Mouse (Mus musculus): ENCODE results near the gene Nlgn2. TPM values are rescaled to one million over a fixed set of nuclear protein-coding genes. Genes with fewer than 3 reads are reported as not detected.

Nlgn2 gene
- polyA plus RNA-seq, 1 experiment from 2014 or later = 13.1 TPM

- H3K27me3 ChIP-seq = peaks cover 33% of the 10 kb centered on the region
Observed at GRCm38 (mm10) chr11:69781828-69782227, 55.8 kb downstream of the Nlgn2 start.

GRCm38 (mm10) chr11:69778985-69779384 is 58.6 kb downstream of the Nlgn2 start:
- H3K36me3 ChIP-seq = peaks cover 13% of the 10 kb centered on the region
- no peak overlapping the region for H3K27ac ChIP-seq
- H3K4me2 ChIP-seq (replicated peaks) = 0 out of 2 replicates have a peak overlapping the region, but pooled peaks have one; percentile 5
- H3K9ac ChIP-seq = no peak overlapping the region
- ATAC-seq (ENCODE audit: insufficient number of reproducible peaks, insufficient read depth, low FRiP score, low TSS enrichment) = no peak
- peaks cover 12% of the 10 kb centered on the region for H3K4me1 ChIP-seq
- peaks cover 45% of the 10 kb centered on the region for H3K27me3 ChIP-seq
- no peaks in the 10 kb centered on the region for H3K9me3 ChIP-seq
- 40% methylated on average over 7 of the region's 7 CpGs for WGBS
- H3K4me3 ChIP-seq = no peak overlapping the region

More at GRCm38 (mm10) chr11:69781828-69782227, 55.8 kb downstream of the Nlgn2 start:
- no peak for ATAC-seq (ENCODE audit: insufficient number of reproducible peaks, insufficient read depth, low FRiP score, low TSS enrichment)
- Histone ChIP-seq H3K9me3 (no peaks in the 10 kb centered on the region), H3K4me1 (peaks cover 12% of the 10 kb centered on the region), H3K36me3 (peaks cover 2% of the 10 kb centered on the region), H3K4me2 (replicated peaks) (no peak overlapping the region), H3K27ac (no peak overlapping the region), H3K4me3 (no peak overlapping the region), H3K9ac (no peak overlapping the region)
- WGBS = 30% methylated on average over 4 of the region's 4 CpGs

DNA sequence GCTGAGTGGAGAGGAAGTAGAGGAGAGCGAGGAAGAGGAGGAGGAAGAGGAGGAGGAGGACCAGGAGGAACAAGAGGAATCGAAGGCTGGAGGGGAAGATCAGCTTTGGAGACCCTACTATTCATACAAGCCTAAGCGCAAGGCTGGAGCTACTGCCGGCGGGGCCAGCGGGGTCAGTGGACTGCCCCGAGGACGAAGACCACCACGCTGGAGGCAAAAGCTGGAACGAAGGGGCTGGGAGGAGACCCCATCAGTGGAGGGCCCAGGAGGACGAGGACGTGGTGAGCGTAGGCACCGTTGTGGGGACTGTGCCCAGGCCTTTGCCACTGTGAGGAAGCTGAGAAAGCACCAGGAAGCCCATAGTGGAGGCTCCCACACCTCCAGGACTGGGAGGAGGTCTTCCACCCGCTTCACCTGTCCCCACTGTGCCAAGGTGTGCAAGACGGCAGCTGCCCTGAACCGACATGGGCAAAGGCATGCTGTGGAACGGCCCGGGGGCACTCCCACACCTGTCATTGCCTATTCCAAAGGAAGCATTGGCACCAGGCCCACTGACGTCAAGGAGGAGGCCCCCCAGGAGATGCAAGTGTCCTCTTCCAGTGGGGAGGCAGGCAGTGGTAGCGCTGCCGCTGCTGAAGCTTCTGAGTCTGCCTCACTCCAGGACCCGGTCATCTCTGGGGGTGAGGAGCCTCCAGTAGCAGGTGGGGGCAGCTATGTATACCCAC is 59.2 kb downstream of the Nlgn2 start:
- peaks cover 13% of the 10 kb centered on the region for H3K36me3 ChIP-seq
- peak; percentile 12; the same call in 1 of the 2 replicates for ATAC-seq (ENCODE audit: insufficient number of reproducible peaks, insufficient read depth, low FRiP score, low TSS enrichment)
- H3K27ac ChIP-seq = no peak overlapping the region
- 65% methylated on average over 23 of the region's 23 CpGs for WGBS
- no peaks in the 10 kb centered on the region for H3K9me3 ChIP-seq
- no peak overlapping the region for H3K4me2 ChIP-seq (replicated peaks)
- no peak overlapping the region for H3K9ac ChIP-seq
- peaks cover 45% of the 10 kb centered on the region for H3K27me3 ChIP-seq
- H3K4me3 ChIP-seq = no peak overlapping the region
- peaks cover 12% of the 10 kb centered on the region for H3K4me1 ChIP-seq

- Histone ChIP-seq H3K27ac (no peak overlapping the region), H3K4me2 (replicated peaks) (no peak overlapping the region), H3K27me3 (peaks cover 45% of the 10 kb centered on the region), H3K4me1 (peaks cover 12% of the 10 kb centered on the region), H3K4me3 (no peak overlapping the region), H3K9ac (no peak overlapping the region), H3K9me3 (no peaks in the 10 kb centered on the region), H3K36me3 (peaks cover 13% of the 10 kb centered on the region)
- 60% methylated on average over 26 of the region's 26 CpGs for WGBS
- no peak for ATAC-seq (ENCODE audit: insufficient number of reproducible peaks, insufficient read depth, low FRiP score, low TSS enrichment)
Observed at GRCm38 (mm10) chr11:69777504-69778257, 59.9 kb downstream of the Nlgn2 start.

DNA sequence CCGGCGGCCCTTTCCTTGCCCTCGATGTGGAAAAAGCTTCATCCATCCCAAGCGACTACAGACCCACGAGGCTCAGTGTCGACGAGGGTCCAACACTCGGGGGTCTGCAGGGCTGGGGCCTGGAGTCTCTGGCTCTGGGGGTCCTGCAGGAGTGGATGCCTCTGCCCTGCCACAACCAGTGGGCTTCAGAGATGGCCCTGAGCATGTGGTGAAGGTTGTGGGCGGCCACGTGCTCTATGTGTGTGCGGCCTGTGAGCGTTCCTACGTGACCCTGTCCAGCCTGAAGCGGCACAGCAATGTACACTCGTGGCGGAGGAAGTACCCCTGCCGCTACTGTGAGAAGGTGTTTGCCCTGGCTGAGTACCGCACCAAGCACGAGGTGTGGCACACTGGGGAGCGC is 61.1 kb downstream of the Nlgn2 start:
- peaks cover 13% of the 10 kb centered on the region for H3K36me3 ChIP-seq
- WGBS = 84% methylated on average over 20 of the region's 20 CpGs
- H3K27me3 ChIP-seq = peaks cover 40% of the 10 kb centered on the region
- no peaks in the 10 kb centered on the region for H3K9me3 ChIP-seq
- no peak overlapping the region for H3K4me2 ChIP-seq (replicated peaks)
- H3K4me3 ChIP-seq = no peak overlapping the region
- H3K27ac ChIP-seq = no peak overlapping the region
- peaks cover 12% of the 10 kb centered on the region for H3K4me1 ChIP-seq
- no peak for ATAC-seq (ENCODE audit: insufficient number of reproducible peaks, insufficient read depth, low FRiP score, low TSS enrichment)
- 0 out of 2 replicates have a peak overlapping the region, but pooled peaks have one; percentile 10 for H3K9ac ChIP-seq

- H3K27me3 ChIP-seq = peaks cover 40% of the 10 kb centered on the region
- H3K36me3 ChIP-seq = peaks cover 13% of the 10 kb centered on the region
- H3K9ac ChIP-seq = 0 out of 2 replicates have a peak overlapping the region, but pooled peaks have one; percentile 10
- H3K4me3 ChIP-seq = no peak overlapping the region
- H3K9me3 ChIP-seq = no peaks in the 10 kb centered on the region
- no peak overlapping the region for H3K27ac ChIP-seq
- no peak overlapping the region for H3K4me2 ChIP-seq (replicated peaks)
- no peak for ATAC-seq (ENCODE audit: insufficient number of reproducible peaks, insufficient read depth, low FRiP score, low TSS enrichment)
- WGBS = 71% methylated on average over 10 of the region's 10 CpGs
- peaks cover 12% of the 10 kb centered on the region for H3K4me1 ChIP-seq
Observed at GRCm38 (mm10) chr11:69775716-69776115, 61.9 kb downstream of the Nlgn2 start.

- 58% methylated on average over 5 of the region's 5 CpGs for whole genome bisulfite sequencing
Observed at GRCm38 (mm10) chr11:69774961-69775360, 62.6 kb downstream of the Nlgn2 start.

More at GRCm38 (mm10) chr11:69774961-69775360, 62.6 kb downstream of the Nlgn2 start:
- no peak overlapping the region for H3K9ac ChIP-seq
- ATAC-seq (ENCODE audit: insufficient number of reproducible peaks, insufficient read depth, low FRiP score, low TSS enrichment) = no peak
- peaks cover 40% of the 10 kb centered on the region for H3K27me3 ChIP-seq
- H3K4me3 ChIP-seq = no peak overlapping the region
- H3K9me3 ChIP-seq = no peaks in the 10 kb centered on the region
- H3K27ac ChIP-seq = no peak overlapping the region
- no peak overlapping the region for H3K4me2 ChIP-seq (replicated peaks)
- peaks cover 12% of the 10 kb centered on the region for H3K4me1 ChIP-seq
- peaks cover 13% of the 10 kb centered on the region for H3K36me3 ChIP-seq

Small RNA genes within 50 kb of the gene (microRNA-seq; reads per million reads assigned to microRNA genes)
- not detected for gene Mir6924

Other genes with a start within 250 kb of the Nlgn2 start
- gene Atp1b2, start 231.8 kb downstream of the Nlgn2 start, polyA plus RNA-seq (2016; fragmentation: Nextera tagmentation; extraction: Ambion mirVana) = 4.2 and 5.3 TPM in 2 replicates
- not detected in 2 replicates for gene Shbg, start 219.9 kb downstream of the Nlgn2 start, polyA plus RNA-seq (2016; fragmentation: Nextera tagmentation; extraction: Ambion mirVana)
- 25.4 and 25.8 TPM in 2 replicates for gene Sat2, start 215.8 kb downstream of the Nlgn2 start, polyA plus RNA-seq (2016; fragmentation: Nextera tagmentation; extraction: Ambion mirVana)
- gene Fxr2, start 204.8 kb downstream of the Nlgn2 start, polyA plus RNA-seq (2016; fragmentation: Nextera tagmentation; extraction: Ambion mirVana) = 52.2 and 58.4 TPM in 2 replicates
- 0.36 TPM in 1 of 2 replicates, not detected in the other for gene Sox15, start 182.5 kb downstream of the Nlgn2 start, polyA plus RNA-seq (2016; fragmentation: Nextera tagmentation; extraction: Ambion mirVana)
- gene Mpdu1, start 175.1 kb downstream of the Nlgn2 start, polyA plus RNA-seq (2016; fragmentation: Nextera tagmentation; extraction: Ambion mirVana) = 63.3 and 67.9 TPM in 2 replicates
- gene Cd68, start 171.6 kb downstream of the Nlgn2 start, polyA plus RNA-seq (2016; fragmentation: Nextera tagmentation; extraction: Ambion mirVana) = 8.0 and 8.5 TPM in 2 replicates
- 561 and 632 TPM in 2 replicates for gene Eif4a1, start 165.4 kb downstream of the Nlgn2 start, polyA plus RNA-seq (2016; fragmentation: Nextera tagmentation; extraction: Ambion mirVana)
- 134 and 147 TPM in 2 replicates for gene Senp3, start 155.7 kb downstream of the Nlgn2 start, polyA plus RNA-seq (2016; fragmentation: Nextera tagmentation; extraction: Ambion mirVana)
- gene Tnfsf13, start 152.0 kb downstream of the Nlgn2 start, polyA plus RNA-seq (2016; fragmentation: Nextera tagmentation; extraction: Ambion mirVana) = 0.50 TPM in 2 replicates
- gene Tnfsf12, start 141.9 kb downstream of the Nlgn2 start, polyA plus RNA-seq (2016; fragmentation: Nextera tagmentation; extraction: Ambion mirVana) = 3.1 and 3.9 TPM in 2 replicates
- 2.5 and 3.5 TPM in 2 replicates for gene Tnfsfm13, start 141.7 kb downstream of the Nlgn2 start, polyA plus RNA-seq (2016; fragmentation: Nextera tagmentation; extraction: Ambion mirVana)
- gene Polr2a, start 79.1 kb downstream of the Nlgn2 start, polyA plus RNA-seq (2016; fragmentation: Nextera tagmentation; extraction: Ambion mirVana) = 27.9 and 32.7 TPM in 2 replicates
- not detected in 2 replicates for gene Slc35g3, start 75.8 kb downstream of the Nlgn2 start, polyA plus RNA-seq (2016; fragmentation: Nextera tagmentation; extraction: Ambion mirVana)
- 2.1 and 2.4 TPM in 2 replicates for gene Zbtb4, start 71.9 kb downstream of the Nlgn2 start, polyA plus RNA-seq (2016; fragmentation: Nextera tagmentation; extraction: Ambion mirVana)
- 11.1 and 11.9 TPM in 2 replicates for gene Chrnb1, start 41.8 kb downstream of the Nlgn2 start, polyA plus RNA-seq (2016; fragmentation: Nextera tagmentation; extraction: Ambion mirVana)
- gene Fgf11, start 35.9 kb downstream of the Nlgn2 start, polyA plus RNA-seq (2016; fragmentation: Nextera tagmentation; extraction: Ambion mirVana) = 1.7 and 2.2 TPM in 2 replicates
- gene Tmem102, start 32.2 kb downstream of the Nlgn2 start, polyA plus RNA-seq (2016; fragmentation: Nextera tagmentation; extraction: Ambion mirVana) = 2.9 and 3.0 TPM in 2 replicates
- not detected in 2 replicates for gene Gm39566, start 22.5 kb downstream of the Nlgn2 start, polyA plus RNA-seq (2016; fragmentation: Nextera tagmentation; extraction: Ambion mirVana)
- gene Spem2, start 19.3 kb downstream of the Nlgn2 start, polyA plus RNA-seq (2016; fragmentation: Nextera tagmentation; extraction: Ambion mirVana) = not detected in 2 replicates
- 0.29 and 0.58 TPM in 2 replicates for gene Spem1, start 15.6 kb downstream of the Nlgn2 start, polyA plus RNA-seq (2016; fragmentation: Nextera tagmentation; extraction: Ambion mirVana)
- gene Tmem256, start 730 bp upstream of the Nlgn2 start, polyA plus RNA-seq (2016; fragmentation: Nextera tagmentation; extraction: Ambion mirVana) = 351 and 399 TPM in 2 replicates
- gene Plscr3, start 8.6 kb upstream of the Nlgn2 start, polyA plus RNA-seq (2016; fragmentation: Nextera tagmentation; extraction: Ambion mirVana) = 122 and 127 TPM in 2 replicates
- gene Tnk1, start 20.9 kb upstream of the Nlgn2 start, polyA plus RNA-seq (2016; fragmentation: Nextera tagmentation; extraction: Ambion mirVana) = 2.4 and 2.5 TPM in 2 replicates
- not detected in 2 replicates for gene Tmem95, start 40.2 kb upstream of the Nlgn2 start, polyA plus RNA-seq (2016; fragmentation: Nextera tagmentation; extraction: Ambion mirVana)
- gene Kctd11, start 43.6 kb upstream of the Nlgn2 start, polyA plus RNA-seq (2016; fragmentation: Nextera tagmentation; extraction: Ambion mirVana) = 2.9 and 3.0 TPM in 2 replicates
- 0.83 and 1.3 TPM in 2 replicates for gene Acap1, start 57.8 kb upstream of the Nlgn2 start, polyA plus RNA-seq (2016; fragmentation: Nextera tagmentation; extraction: Ambion mirVana)
- gene 2810408A11Rik, start 63.2 kb upstream of the Nlgn2 start, polyA plus RNA-seq (2016; fragmentation: Nextera tagmentation; extraction: Ambion mirVana) = 21.4 and 23.6 TPM in 2 replicates
- gene Neurl4, start 63.3 kb upstream of the Nlgn2 start, polyA plus RNA-seq (2016; fragmentation: Nextera tagmentation; extraction: Ambion mirVana) = 14.2 and 15.9 TPM in 2 replicates
- 84.8 and 92.0 TPM in 2 replicates for gene Gps2, start 76.1 kb upstream of the Nlgn2 start, polyA plus RNA-seq (2016; fragmentation: Nextera tagmentation; extraction: Ambion mirVana)
- gene Eif5a, start 84.2 kb upstream of the Nlgn2 start, polyA plus RNA-seq (2016; fragmentation: Nextera tagmentation; extraction: Ambion mirVana) = 1,661 and 1,669 TPM in 2 replicates
- gene Ybx2, start 98.0 kb upstream of the Nlgn2 start, polyA plus RNA-seq (2016; fragmentation: Nextera tagmentation; extraction: Ambion mirVana) = 10.7 and 11.4 TPM in 2 replicates
- gene Slc2a4, start 110.4 kb upstream of the Nlgn2 start, polyA plus RNA-seq (2016; fragmentation: Nextera tagmentation; extraction: Ambion mirVana) = 34.2 and 36.1 TPM in 2 replicates
- 29.6 and 32.2 TPM in 2 replicates for gene Cldn7, start 127.0 kb upstream of the Nlgn2 start, polyA plus RNA-seq (2016; fragmentation: Nextera tagmentation; extraction: Ambion mirVana)
- gene Ctdnep1, start 143.4 kb upstream of the Nlgn2 start, polyA plus RNA-seq (2016; fragmentation: Nextera tagmentation; extraction: Ambion mirVana) = 32.4 and 32.8 TPM in 2 replicates
- 123 and 130 TPM in 2 replicates for gene Elp5, start 144.7 kb upstream of the Nlgn2 start, polyA plus RNA-seq (2016; fragmentation: Nextera tagmentation; extraction: Ambion mirVana)
- gene Gabarap, start 153.4 kb upstream of the Nlgn2 start, polyA plus RNA-seq (2016; fragmentation: Nextera tagmentation; extraction: Ambion mirVana) = 463 and 471 TPM in 2 replicates
- 95.1 and 99.1 TPM in 2 replicates for gene Phf23, start 158.0 kb upstream of the Nlgn2 start, polyA plus RNA-seq (2016; fragmentation: Nextera tagmentation; extraction: Ambion mirVana)
- gene Dvl2, start 162.8 kb upstream of the Nlgn2 start, polyA plus RNA-seq (2016; fragmentation: Nextera tagmentation; extraction: Ambion mirVana) = 67.2 and 70.3 TPM in 2 replicates
- 66.8 and 70.4 TPM in 2 replicates for gene Acadvl, start 177.6 kb upstream of the Nlgn2 start, polyA plus RNA-seq (2016; fragmentation: Nextera tagmentation; extraction: Ambion mirVana)
- 12.6 and 14.9 TPM in 2 replicates for gene Dlg4, start 179.2 kb upstream of the Nlgn2 start, polyA plus RNA-seq (2016; fragmentation: Nextera tagmentation; extraction: Ambion mirVana)
- 0.51 and 0.83 TPM in 2 replicates for gene Asgr1, start 216.3 kb upstream of the Nlgn2 start, polyA plus RNA-seq (2016; fragmentation: Nextera tagmentation; extraction: Ambion mirVana)